Mouse (Mus musculus) adipocyte (in vitro differentiated cells): ENCODE measurements around the gene Rdh16.
A peak's percentile ranks its signal among the peaks of the same experiment; 100 is the strongest.
"Not testable (repeated sequence)": the region's sequence is repeated elsewhere in the genome, so short reads cannot be mapped to it uniquely, and the experiment has no call there.

Experiments
- DNase-seq: peaks from one replicate; pipeline ENCODE4 v3.0.0-alpha.2; 2016; ENCODE audit warnings: low spot score

Gene Rdh16

DNA sequence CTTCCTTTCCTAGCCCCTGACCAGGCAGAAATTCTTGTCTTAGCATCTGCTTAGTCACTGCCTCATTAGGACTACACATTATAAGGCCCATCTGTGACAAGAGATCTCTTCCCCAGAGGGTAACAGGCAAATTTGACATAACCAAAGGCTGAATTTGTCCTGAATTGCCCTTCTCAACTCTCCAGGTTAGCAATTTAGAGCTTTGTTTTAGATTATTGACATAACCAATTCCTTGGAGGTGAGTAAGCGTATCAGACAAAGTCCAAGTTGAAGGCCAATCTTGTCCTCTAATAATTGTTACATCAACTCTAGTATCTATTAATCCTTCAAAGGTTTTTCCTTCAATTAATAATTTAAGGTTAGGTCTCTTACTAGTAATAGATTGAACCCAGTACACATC is 33.2 kb downstream of the Rdh16 start:
- DNase-seq: not testable (repeated sequence)

DNA sequence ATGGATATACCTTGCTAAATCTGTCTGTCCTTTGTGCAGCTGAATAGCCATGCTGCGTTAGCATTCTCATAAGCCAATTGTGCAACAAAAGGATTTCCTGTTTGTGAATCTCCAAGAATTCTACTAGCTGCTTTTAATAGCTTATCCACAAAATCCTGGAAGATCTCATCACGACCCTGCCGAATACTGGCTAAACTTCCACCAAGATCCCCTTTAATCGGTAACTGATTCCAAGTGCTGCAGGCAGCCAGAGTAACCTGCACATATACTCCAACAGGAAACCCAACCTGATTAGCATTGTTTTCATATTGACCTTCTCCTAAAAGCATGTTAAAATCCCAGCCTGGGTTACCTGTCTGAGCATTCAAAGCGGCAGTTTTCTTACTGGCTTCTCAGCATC is 34.3 kb downstream of the Rdh16 start:
- no peak for DNase-seq

GRCm38 (mm10) chr10:127837793-127838192 is 36.8 kb downstream of the Rdh16 start:
- not testable (repeated sequence) for DNase-seq

GRCm38 (mm10) chr10:127838539-127838938 is 37.6 kb downstream of the Rdh16 start:
- DNase-seq: no peak

- DNase-seq: no peak
Measured at GRCm38 (mm10) chr10:127840776-127841175, 39.8 kb downstream of the Rdh16 start.

DNA sequence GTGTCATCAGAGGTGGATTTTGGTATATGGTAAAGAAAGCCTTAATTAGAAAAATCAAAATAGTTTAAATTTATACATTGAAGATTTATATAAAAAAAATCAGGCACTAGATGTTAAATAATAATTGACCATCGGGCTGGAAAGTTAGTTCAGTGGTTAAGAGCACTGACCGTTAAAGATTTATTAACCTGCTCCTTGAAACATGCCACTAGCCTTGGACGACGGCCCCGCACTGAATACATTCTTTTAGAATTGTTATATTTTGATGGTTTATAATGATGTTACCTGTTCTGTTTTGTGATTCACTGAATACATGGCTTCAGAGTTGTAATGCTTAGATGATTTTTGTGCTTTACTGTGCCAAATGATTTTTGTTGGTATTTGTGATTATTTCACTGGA is 45.0 kb downstream of the Rdh16 start:
- DNase-seq: not testable (repeated sequence)

DNA sequence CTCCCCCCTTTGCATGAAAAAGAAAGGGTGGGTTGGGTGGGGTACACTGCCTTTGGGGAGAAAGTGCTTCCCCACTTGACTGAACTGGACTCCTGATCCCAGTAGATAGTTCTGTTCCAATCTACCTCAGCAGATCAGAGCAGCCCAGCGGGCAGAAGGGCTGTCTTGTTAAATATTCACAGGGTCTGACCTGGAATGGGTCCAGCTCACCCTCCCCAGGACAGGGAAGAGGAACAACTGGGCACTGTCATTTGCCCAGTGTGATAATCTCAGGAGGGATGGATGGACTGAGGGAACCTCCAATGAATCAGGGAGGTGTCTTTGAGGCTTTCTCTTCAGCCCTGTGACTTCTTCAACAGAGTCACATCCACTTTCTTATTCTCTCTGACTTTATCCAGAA is 47.1 kb downstream of the Rdh16 start:
- DNase-seq: no peak

- DNase-seq: no peak
Measured at GRCm38 (mm10) chr10:127849628-127850027, 48.7 kb downstream of the Rdh16 start, which contains the start of gene Rdh19. Gene Rdh19, plus strand, starts transcription at chr10:127849928.

DNA sequence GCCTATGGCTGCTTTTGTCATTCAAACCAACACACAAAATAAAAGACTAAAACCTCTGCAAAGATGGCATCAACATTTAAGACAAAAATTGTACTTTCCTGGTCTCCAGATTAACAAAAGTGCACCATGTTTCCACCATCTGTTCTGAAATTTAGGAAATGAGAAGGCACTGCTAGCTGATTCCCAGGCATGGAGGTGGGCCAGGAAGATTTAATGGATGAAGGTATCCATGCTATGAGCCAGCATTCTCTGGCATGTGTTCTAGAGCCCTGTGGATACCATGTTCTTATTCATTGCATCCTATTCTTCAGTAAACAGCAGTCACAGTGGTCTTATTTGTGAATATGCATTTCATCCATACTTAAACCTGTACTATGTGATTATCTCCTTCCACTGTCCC is 55.4 kb downstream of the Rdh16 start:
- DNase-seq: no peak

DNA sequence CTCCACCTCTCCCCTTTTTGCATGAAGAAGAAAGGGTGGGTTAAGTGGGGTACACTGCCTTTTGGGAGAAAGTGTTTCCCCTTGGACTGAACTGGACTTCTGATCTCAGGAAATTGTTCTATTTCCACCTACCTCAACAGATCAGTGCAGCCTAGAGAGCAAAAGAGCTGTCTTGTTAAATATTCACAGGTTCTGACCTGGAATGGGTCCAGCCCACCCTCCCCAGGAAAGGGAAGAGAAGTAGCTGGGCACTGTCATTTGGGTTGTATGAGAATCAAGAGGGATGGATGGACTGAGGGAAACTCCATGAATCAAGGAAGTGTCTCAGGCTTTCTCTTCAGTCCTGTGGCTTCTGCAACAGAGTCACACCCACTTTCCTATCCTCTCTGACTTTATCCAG is 64.0 kb downstream of the Rdh16 start:
- DNase-seq: no peak

DNA sequence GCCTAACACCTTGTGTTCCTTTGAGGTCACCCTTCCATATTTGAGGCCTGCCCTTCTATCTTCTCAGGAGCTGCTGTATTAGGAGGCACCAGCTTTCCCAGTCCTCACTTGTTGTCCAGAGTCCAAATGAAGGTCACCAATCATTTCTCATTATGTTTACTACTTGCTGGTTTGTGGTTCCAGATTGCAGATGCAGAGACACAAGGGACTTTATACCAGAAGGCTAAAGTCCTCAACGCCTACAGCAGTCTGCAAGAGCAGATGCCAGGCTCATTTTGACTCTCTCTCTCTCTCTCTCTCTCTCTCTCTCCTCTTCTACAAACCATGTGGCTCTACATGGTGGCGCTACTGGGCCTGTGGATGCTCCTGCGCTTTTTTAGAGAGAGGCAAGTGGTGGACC is 65.3 kb downstream of the Rdh16 start, which contains the start of gene Rdh16f2:
TSS of gene Rdh16f2 (plus strand) at position 243 of the 400 bp plus-strand sequence.
- DNase-seq: no peak

GRCm38 (mm10) chr10:127872484-127872883 is 71.5 kb downstream of the Rdh16 start:
- peak; percentile 13 for DNase-seq

DNA sequence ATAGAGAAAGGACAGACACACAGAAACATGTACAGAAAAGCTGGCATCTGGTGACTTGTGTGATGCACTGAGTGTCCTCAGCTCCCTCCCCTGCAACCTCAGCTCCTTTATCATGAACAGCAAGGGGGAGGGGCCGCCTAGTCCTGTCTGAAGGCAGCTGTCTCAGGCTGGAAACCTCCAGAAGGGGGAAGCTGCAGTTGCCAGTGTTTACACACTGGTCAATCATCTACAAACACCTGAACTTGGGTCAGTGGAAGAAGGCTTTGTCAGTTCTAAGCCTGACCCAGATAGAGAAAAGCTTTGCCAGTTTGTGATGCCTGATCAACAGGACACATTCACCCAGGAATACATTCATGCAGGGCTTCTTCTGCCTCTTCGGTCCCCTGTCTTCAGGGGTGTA is 76.7 kb downstream of the Rdh16 start:
- DNase-seq: no peak

DNA sequence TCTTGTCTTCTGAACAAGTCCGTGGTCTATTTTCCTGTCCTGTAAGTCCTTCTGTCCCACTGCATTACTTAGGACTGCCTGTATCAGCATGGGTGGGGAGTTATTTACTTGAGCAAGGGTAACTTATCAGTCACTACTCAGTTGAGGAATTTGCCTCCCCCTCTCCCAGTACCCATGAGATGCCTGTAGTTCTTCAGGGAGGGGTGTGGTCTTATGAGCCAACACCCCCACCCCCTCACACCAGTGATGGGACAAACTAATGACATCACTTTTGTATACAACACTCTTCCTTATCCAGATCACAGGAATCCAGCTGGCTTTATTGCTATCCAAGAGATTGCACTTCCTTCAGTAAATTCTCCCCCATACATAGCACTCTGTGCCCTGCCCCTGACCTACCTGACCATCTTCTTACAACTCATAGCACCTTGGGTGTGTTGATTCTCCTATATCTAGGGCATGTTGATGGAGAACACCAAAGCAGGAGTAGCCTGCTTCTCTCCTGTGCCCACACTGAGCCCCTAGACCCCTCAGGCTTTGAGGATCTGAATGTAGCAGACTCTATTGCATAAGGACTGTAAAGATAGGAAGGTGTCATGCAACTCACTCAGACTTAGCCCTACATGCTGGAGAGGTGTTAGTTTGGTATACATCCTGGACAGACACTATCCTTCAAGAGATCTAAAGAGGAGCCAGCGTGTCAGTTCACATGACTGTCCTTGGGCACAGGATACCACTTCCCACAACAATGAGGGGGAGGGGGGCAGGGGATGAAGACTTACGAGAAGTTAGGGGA is 77.5 kb downstream of the Rdh16 start:
- no peak for DNase-seq

- DNase-seq: peak; percentile 10
Measured at GRCm38 (mm10) chr10:127879155-127879688, 78.3 kb downstream of the Rdh16 start.

DNA sequence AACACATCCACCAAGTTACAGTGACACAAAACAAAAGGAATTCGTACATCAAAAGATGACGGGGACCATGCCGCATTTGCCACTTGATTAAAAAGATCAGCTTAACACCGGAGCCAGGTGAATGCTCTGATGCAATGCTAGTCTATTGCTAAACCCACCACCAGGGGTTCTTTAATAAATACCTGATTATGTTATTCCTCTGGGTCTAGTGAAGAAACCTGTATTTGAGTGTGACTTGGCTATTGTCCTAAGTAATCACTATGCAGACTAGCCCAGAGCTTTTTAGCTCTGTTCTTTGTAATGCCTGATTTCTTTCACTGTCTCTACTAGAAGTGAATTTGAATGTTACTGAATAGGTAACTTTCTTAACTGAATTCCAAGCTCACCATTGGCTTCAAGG is 80.1 kb downstream of the Rdh16 start:
- DNase-seq: no peak

GRCm38 (mm10) chr10:127886551-127886950 is 85.6 kb downstream of the Rdh16 start:
- no peak for DNase-seq

GRCm38 (mm10) chr10:127886971-127887370 is 86.0 kb downstream of the Rdh16 start:
- no peak for DNase-seq

DNA sequence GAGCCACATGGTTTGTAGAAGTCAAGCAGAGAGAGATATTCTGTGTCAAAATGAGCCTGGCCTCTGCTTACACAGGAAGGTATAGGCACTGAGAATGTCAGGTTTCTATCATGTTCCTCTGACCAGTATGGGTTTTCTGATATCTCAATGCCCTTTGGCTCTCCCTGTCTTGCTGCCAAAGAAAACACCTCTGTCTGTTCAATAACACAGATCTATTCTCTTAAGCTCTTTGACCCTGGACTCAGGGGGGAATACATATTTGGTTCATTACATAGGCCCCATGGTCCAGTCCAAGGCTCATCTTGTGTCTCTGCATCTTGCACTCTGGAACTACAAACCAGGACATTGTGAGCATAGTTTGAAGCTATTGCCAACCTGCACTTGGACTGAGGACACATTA is 87.7 kb downstream of the Rdh16 start, which contains the start of gene Rdh7:
TSS of gene Rdh7 (minus strand) at position 213 of the 400 bp plus-strand sequence.
- no peak for DNase-seq

DNA sequence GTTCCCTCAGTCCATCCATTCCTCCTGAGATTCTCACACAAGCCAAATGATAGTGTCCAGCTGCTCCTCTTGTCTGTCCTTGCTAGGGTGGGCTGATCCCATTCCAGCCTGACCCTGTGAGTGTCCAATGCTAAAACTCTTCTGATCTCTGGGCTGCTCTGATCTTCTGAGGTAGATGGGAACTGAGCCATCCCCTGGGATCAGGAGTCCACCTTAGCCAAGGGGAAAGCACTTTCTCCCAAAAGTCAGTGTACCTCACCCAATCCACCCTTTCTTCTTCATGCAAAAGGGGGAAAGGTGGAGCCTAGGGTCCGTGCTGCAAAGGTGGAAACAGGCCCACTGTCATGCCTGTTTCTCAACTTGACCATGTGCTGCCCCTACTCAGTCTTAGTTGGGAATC is 90.5 kb downstream of the Rdh16 start:
- DNase-seq: no peak

DNA sequence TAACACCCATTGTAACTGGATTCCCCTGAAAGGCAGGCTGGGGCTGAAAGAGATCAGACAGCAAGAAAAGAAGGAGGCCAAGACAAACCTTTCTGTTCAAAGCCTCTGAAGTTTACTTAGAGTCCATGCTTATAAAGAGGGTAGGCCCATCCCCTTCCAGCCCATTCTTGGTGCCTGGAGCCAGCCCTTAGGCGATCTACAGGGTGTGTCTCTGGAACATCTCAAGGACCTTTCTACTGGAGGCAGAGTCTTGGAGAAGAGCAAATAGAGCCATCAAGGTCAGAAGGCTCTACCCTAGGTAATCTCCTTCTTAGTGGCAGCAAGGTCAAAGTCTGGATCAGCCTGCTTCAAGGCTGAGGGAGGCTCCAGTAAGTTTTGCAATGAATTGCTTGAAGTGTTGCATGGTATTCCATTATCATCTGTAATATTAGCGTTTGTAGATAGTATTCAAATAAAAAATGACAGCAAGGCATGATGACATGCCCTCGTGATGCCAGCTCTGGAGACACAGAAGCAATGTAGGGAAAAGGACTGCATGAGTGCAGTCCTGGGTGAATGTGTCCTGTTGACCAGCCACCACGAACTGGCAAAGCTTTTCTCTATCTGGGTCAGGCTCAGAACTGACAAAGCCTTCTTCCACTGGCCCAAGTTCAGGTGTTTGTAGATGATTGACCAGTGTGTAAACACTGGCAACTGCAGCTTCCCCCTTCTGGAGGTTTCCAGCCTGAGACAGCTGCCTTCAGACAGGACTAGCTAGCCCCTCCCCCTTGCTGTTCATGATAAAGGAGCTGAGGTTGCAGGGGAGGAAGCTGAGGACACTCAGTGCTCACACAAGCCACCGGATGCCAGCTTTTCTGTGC is 92.4 kb downstream of the Rdh16 start:
- DNase-seq: peak; percentile 12
